Mouse (Mus musculus) limb, embryonic 12.5 days (tissue): ENCODE measurements around the gene Dcp1a. TPM values are rescaled to one million over a fixed set of nuclear protein-coding genes. Genes with fewer than 3 reads are reported as not detected.

ENCODE experiments used
- ATAC-seq: fragments of 200-750 bp; cut with Nextera tagmentation; 2 replicates; pipeline ENCODE4 v1.8.0; 2017; ENCODE audit warnings: low read depth, moderate TSS enrichment; ENCODE audit not compliant: insufficient number of reproducible peaks, insufficient read depth, low FRiP score, low TSS enrichment
- H3K27ac ChIP-seq: fragments of 300-500 bp; sonication (generic); 2 replicates; pipeline ENCODE4 v1.5.1; 2016; ENCODE audit warnings: mild to moderate bottlenecking, moderate library complexity
- H3K27me3 ChIP-seq: fragments of 300-500 bp; sonication (generic); 2 replicates; pipeline ENCODE4 v1.6.1; 2016; ENCODE audit warnings: mild to moderate bottlenecking, moderate library complexity
- H3K36me3 ChIP-seq: fragments of 300-500 bp; sonication (generic); 2 replicates; pipeline ENCODE4 v1.6.1; 2016; ENCODE audit warnings: mild to moderate bottlenecking, moderate library complexity
- H3K4me1 ChIP-seq: fragments of 300-500 bp; sonication (generic); replicated peaks from 2 replicates; pipeline ENCODE4 v1.6.1; 2016
- H3K4me2 ChIP-seq: fragments of 300-500 bp; sonication (generic); 2 replicates; pipeline ENCODE4 v1.6.1; 2016; ENCODE audit warnings: mild to moderate bottlenecking, moderate library complexity
- H3K4me3 ChIP-seq: fragments of 300-500 bp; sonication (generic); replicated peaks from 2 replicates; pipeline ENCODE4 v1.5.1; 2016; ENCODE audit warnings: mild to moderate bottlenecking
- H3K9ac ChIP-seq: fragments of 300-500 bp; sonication (generic); replicated peaks from 2 replicates; pipeline ENCODE4 v1.6.1; 2016; ENCODE audit warnings: mild to moderate bottlenecking, moderate library complexity
- H3K9me3 ChIP-seq: fragments of 300-500 bp; sonication (generic); 2 replicates; pipeline ENCODE4 v1.6.1; 2016; ENCODE audit warnings: mild to moderate bottlenecking, moderate library complexity
- WGBS: fragments of 180-500 bp; shearing (Covaris S2); methylation state at CpG from one replicate; pipeline ENCODE4 v1.1.7; 2016; 5-methylcytosine and 5-hydroxymethylcytosine counted together
- polyA plus RNA-seq: library from polyadenylated mRNA; unstranded; fragments of >200 nt; fragmentation: Nextera tagmentation; extraction: Ambion mirVana; gene quantifications from 2 replicates; pipeline ENCODE4 v1.2.1, GENCODE M21; 2016

The Dcp1a gene
- polyA plus RNA-seq: 38.1 and 47.2 TPM in 2 replicates

- ATAC-seq: peak; percentile 99
- under 1% methylated on average over 39 of the region's 39 CpGs for WGBS
- Histone ChIP-seq H3K27ac (peak within 1 kb of the TSS; percentile 89), H3K4me3 (peak within 1 kb of the TSS; percentile 90), H3K9ac (peak within 1 kb of the TSS; percentile 94), H3K27me3 (no peaks in the 10 kb centered on the region), H3K4me2 (peak within 1 kb of the TSS; percentile 74), H3K9me3 (no peaks in the 10 kb centered on the region), H3K4me1 (peaks cover 9% of the 10 kb centered on the region), H3K36me3 (peaks cover 27% of the 10 kb centered on the region)
Observed at GRCm38 (mm10) chr14:30479361-30479948, at the start of gene Dcp1a. Dcp1a (plus strand) TSS chr14:30479535.

DNA sequence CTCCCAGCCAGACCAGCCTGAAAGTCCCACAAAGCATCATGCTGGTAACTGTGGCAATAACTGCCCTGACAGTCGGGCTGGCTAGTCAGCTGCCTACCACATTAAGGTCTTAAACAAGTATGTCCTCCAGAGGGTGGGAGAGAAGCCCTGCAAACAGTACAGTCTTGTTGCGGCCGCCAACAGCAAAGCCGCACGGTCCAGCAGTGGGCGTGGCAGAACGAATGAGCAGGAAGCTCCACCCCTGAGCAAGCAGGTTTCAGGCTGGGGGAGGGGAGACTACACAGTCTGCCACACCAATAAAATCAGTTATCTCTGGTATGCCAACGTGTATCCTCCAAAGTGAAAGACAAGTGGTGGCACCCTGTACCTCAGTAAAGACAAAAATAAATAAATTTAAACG, 49.7 kb upstream of the Dcp1a start:
- Histone ChIP-seq H3K4me3 (no peak overlapping the region), H3K9me3 (no peaks in the 10 kb centered on the region), H3K4me1 (peaks cover 11% of the 10 kb centered on the region), H3K9ac (no peak overlapping the region), H3K36me3 (no peaks in the 10 kb centered on the region), H3K27me3 (no peaks in the 10 kb centered on the region), H3K27ac (no peak overlapping the region), H3K4me2 (no peak overlapping the region)
- 62% methylated on average over 9 of the region's 9 CpGs for WGBS
- no peak for ATAC-seq

DNA sequence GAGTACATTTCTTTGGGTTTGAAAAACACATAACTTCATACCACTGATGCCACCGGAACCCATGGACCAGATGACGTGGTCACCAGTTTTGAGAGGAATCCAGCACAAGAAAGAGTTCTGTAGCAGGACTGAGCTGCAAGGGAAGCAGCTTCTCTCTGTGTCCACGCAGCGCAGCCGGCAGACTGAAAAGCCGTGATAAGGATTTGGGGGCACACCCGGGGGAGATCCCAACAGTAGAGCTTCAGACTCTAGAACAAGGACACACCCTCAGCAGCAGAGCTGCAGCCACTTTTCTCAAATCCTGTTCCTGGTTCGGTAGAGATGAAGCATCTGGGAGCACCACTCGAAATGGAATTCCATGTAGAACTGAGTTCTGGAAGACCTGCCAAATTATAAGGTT, 49.3 kb upstream of the Dcp1a start:
- ATAC-seq: no peak
- no peaks in the 10 kb centered on the region for H3K9me3 ChIP-seq
- no peaks in the 10 kb centered on the region for H3K36me3 ChIP-seq
- no peaks in the 10 kb centered on the region for H3K27me3 ChIP-seq
- H3K27ac ChIP-seq: no peak overlapping the region
- H3K4me2 ChIP-seq: no peak overlapping the region
- H3K4me1 ChIP-seq: peaks cover 11% of the 10 kb centered on the region
- no peak overlapping the region for H3K4me3 ChIP-seq
- WGBS: 92% methylated on average over 9 of the region's 9 CpGs
- H3K9ac ChIP-seq: no peak overlapping the region

DNA sequence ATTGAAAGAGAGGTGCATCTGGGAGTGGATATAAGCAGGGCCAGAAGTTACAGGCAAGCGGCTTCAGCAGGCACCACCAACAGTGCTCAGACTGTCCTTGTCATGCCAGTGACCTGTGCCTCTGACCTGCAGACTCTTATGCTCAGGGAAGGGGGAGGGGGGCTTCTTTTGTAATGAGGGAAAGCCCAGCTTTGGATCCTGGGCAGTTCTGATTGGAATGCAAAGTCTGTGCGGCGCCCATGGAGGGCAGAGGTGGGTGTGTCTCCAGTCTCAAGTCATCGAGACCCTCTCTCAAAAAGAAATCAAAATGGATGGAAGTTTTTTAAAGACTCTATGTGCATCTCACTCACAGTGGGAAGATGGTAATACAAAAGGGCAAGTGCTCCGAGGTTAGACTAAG, 48.9 kb upstream of the Dcp1a start:
- Histone ChIP-seq H3K4me3 (no peak overlapping the region), H3K4me2 (no peak overlapping the region), H3K36me3 (no peaks in the 10 kb centered on the region), H3K27ac (no peak overlapping the region), H3K27me3 (no peaks in the 10 kb centered on the region), H3K4me1 (peaks cover 10% of the 10 kb centered on the region), H3K9me3 (no peaks in the 10 kb centered on the region), H3K9ac (no peak overlapping the region)
- WGBS: 74% methylated on average over 5 of the region's 5 CpGs
- ATAC-seq: no peak

DNA sequence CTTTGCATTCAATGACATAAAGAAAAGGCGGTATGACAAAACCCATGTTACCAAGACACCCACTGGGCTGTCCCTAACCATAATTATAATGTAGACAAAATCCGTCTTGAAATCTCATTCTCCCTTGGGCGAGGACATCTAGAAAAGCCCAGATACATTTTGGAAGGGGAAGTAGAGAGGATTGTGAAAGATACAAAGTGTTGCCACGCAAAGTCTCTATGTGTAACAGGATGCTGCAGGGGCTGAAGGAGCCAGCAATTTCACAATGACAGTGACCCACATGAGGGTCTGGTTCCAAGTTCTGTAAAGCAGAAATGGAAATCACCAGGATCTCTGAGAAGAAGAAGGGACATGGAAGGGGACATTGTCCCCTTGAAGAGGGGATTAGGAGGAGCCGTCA, 44.0 kb upstream of the Dcp1a start:
- no peak for ATAC-seq
- Histone ChIP-seq H3K4me3 (no peak overlapping the region), H3K27ac (no peak overlapping the region), H3K4me1 (no peaks in the 10 kb centered on the region), H3K36me3 (no peaks in the 10 kb centered on the region), H3K9ac (no peak overlapping the region), H3K27me3 (no peaks in the 10 kb centered on the region), H3K9me3 (no peaks in the 10 kb centered on the region), H3K4me2 (no peak overlapping the region)
- 92% methylated on average over 5 of the region's 5 CpGs for WGBS

DNA sequence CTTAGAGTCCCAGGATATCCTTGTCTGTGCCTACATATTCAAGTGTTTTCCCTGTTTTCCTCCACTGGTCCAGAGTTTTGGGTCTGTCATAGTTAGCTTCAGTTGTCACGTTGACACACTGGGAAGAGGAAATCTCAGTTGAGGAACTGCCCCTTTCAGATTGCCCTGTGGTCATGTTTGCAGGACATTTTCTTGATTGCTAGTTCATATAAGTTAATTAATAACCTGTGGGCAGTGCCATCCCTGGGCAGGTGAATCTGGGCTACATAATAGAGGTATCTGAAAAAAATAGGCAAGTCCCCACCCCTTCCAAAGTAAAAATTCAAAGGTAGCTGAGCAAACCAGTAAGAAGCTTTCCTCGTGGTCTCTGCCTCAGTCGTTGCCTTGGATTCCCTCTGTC, 39.4 kb upstream of the Dcp1a start:
- no peak for ATAC-seq
- no peaks in the 10 kb centered on the region for H3K36me3 ChIP-seq
- H3K27ac ChIP-seq: no peak overlapping the region
- H3K9me3 ChIP-seq: no peaks in the 10 kb centered on the region
- H3K4me3 ChIP-seq: no peak overlapping the region
- no peaks in the 10 kb centered on the region for H3K4me1 ChIP-seq
- no peak overlapping the region for H3K4me2 ChIP-seq
- 81% methylated on average over 3 of the region's 3 CpGs for WGBS
- H3K27me3 ChIP-seq: no peaks in the 10 kb centered on the region
- no peak overlapping the region for H3K9ac ChIP-seq

- 28% methylated on average over 13 of the region's 13 CpGs for WGBS
Observed at GRCm38 (mm10) chr14:30455801-30456595, 23.3 kb upstream of the Dcp1a start.

DNA sequence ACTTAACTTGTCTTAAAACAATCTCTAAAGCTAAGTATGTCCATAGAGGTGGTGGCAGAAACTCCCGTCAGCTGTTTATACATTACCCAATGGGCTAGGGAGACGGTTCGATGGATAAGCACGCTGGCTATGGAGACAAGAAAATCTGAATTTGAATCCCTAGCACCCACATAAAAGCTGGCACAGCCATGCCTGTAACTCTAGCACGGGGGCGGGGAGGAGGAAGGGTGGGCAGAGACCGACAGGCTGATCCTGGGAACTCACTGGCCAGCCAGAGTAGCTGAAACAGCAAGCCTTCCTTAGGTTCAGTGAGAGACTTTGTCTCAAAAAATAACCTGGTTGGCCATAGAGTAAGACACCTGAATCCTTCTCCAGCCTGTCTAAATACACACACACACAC, 21.9 kb upstream of the Dcp1a start:
- Histone ChIP-seq H3K4me1 (peaks cover 12% of the 10 kb centered on the region; the same call in 1 of the 2 replicates), H3K27ac (no peak overlapping the region), H3K9me3 (no peaks in the 10 kb centered on the region), H3K4me3 (no peak overlapping the region), H3K4me2 (no peak overlapping the region), H3K9ac (no peak overlapping the region), H3K36me3 (no peaks in the 10 kb centered on the region), H3K27me3 (peaks cover 18% of the 10 kb centered on the region)
- WGBS: 62% methylated on average over 7 of the region's 7 CpGs
- no peak for ATAC-seq

More at GRCm38 (mm10) chr14:30455801-30456595, 23.3 kb upstream of the Dcp1a start:
- no peak overlapping the region for H3K27ac ChIP-seq
- no peak for ATAC-seq
- peaks cover 16% of the 10 kb centered on the region for H3K27me3 ChIP-seq
- peaks cover 12% of the 10 kb centered on the region; the same call in 1 of the 2 replicates for H3K4me1 ChIP-seq
- H3K4me2 ChIP-seq: peak overlapping the region; percentile 25; the same call in 1 of the 2 replicates
- no peak overlapping the region; the same call in 1 of the 2 replicates for H3K9ac ChIP-seq
- H3K36me3 ChIP-seq: no peaks in the 10 kb centered on the region
- H3K4me3 ChIP-seq: no peak overlapping the region
- no peaks in the 10 kb centered on the region for H3K9me3 ChIP-seq

- Histone ChIP-seq H3K9ac (no peak overlapping the region), H3K27ac (no peak overlapping the region), H3K36me3 (no peaks in the 10 kb centered on the region), H3K4me3 (no peak overlapping the region), H3K27me3 (peaks cover 18% of the 10 kb centered on the region), H3K4me1 (peaks cover 12% of the 10 kb centered on the region; the same call in 1 of the 2 replicates), H3K9me3 (no peaks in the 10 kb centered on the region), H3K4me2 (no peak overlapping the region)
- 35% methylated on average over 2 of the region's 2 CpGs for WGBS
- no peak for ATAC-seq
Observed at GRCm38 (mm10) chr14:30457897-30458296, 21.4 kb upstream of the Dcp1a start.

DNA sequence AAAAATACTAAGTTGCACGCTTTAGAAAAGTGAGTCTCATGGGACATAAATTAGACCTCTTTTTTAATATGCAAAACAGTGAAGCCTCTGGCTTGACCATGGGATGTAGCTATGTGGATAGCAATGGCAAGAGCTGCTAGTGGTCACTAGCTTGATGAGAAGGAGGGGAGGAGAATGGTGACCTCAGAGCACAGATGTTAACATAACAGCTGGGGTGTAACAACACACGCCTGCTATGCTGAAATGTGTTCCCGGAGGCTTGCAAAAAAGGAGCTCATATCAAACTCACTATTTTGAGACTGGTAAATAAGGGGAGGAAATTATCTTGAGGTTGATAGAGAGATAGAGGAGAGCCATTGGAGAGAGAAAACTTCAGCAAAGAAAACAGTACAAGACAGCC, 20.5 kb upstream of the Dcp1a start:
- Histone ChIP-seq H3K9me3 (no peaks in the 10 kb centered on the region), H3K27me3 (peaks cover 18% of the 10 kb centered on the region), H3K4me2 (no peak overlapping the region), H3K27ac (no peak overlapping the region), H3K4me1 (peaks cover 12% of the 10 kb centered on the region; the same call in 1 of the 2 replicates), H3K36me3 (no peaks in the 10 kb centered on the region), H3K4me3 (no peak overlapping the region), H3K9ac (no peak overlapping the region)
- ATAC-seq: no peak
- 68% methylated on average over 3 of the region's 3 CpGs for WGBS

GRCm38 (mm10) chr14:30459891-30460523, 19.3 kb upstream of the Dcp1a start:
- 3% methylated on average over 14 of the region's 14 CpGs for WGBS
- no peak overlapping the region for H3K4me2 ChIP-seq
- peaks cover 18% of the 10 kb centered on the region for H3K27me3 ChIP-seq

More at GRCm38 (mm10) chr14:30459891-30460523, 19.3 kb upstream of the Dcp1a start:
- H3K36me3 ChIP-seq: no peaks in the 10 kb centered on the region
- H3K27ac ChIP-seq: no peak overlapping the region
- H3K9ac ChIP-seq: no peak overlapping the region
- no peak for ATAC-seq
- no peak overlapping the region for H3K4me3 ChIP-seq
- H3K9me3 ChIP-seq: no peaks in the 10 kb centered on the region
- peaks cover 12% of the 10 kb centered on the region; the same call in 1 of the 2 replicates for H3K4me1 ChIP-seq
